Comparison of ENCODE assay signal across 7 mouse cellular contexts in genomic region chr13:21200043-21200999, GRCm38 (mm10). TPM values are rescaled to one million over a fixed set of nuclear protein-coding genes. Genes with fewer than 3 reads are reported as not detected.
DNase-seq lines count a peak whose midpoint lies in the region; ATAC-seq and TF ChIP-seq lines count a peak whose summit lies in the region.

No protein-coding gene starts in this region.

- H3K4me2 ChIP-seq in embryonic facial prominence, embryonic 11.5 days (ENCODE audit: low read depth, low read length) = peak overlapping the region; percentile 32
- H3K4me2 ChIP-seq in limb, embryonic 12.5 days = peak overlapping the region; percentile 54
- H3K4me2 ChIP-seq in midbrain, embryonic 15.5 days = peak overlapping the region; percentile 53

- peak; percentile 86 for TF ChIP-seq CTCF in kidney, adult 2 months (conservative IDR thresholded peaks at IDR 0.05; ENCODE audit: insufficient read depth, insufficient read length, low read depth, low read length)
- peak; percentile 77 for TF ChIP-seq CTCF in spleen, adult 2 months (IDR thresholded peaks at IDR 0.05; ENCODE audit: extremely low read depth, insufficient read depth, insufficient read length, insufficient replicate concordance)

- 5% methylated on average over 48 of the region's 48 CpGs for WGBS in embryonic facial prominence, embryonic 11.5 days
- WGBS in kidney, adult 2 months = 5% methylated on average over 48 of the region's 48 CpGs
- WGBS in limb, embryonic 12.5 days = 5% methylated on average over 48 of the region's 48 CpGs
- WGBS in midbrain, embryonic 15.5 days = 4% methylated on average over 48 of the region's 48 CpGs
- WGBS in spleen, adult 2 months = 5% methylated on average over 48 of the region's 48 CpGs

- 0 out of 2 replicates have a peak overlapping the region, but pooled peaks have one; percentile 28 for H3K27ac ChIP-seq in embryonic facial prominence, embryonic 11.5 days (replicated peaks; ENCODE audit: low read depth, low read length)
- H3K27ac ChIP-seq in kidney, adult 2 months (ENCODE audit: insufficient read depth, low read depth, low read length) = peak overlapping the region; percentile 21; the same call in 1 of the 2 replicates
- H3K27ac ChIP-seq in limb, embryonic 12.5 days = peak overlapping the region; percentile 78
- peak overlapping the region; percentile 85 for H3K27ac ChIP-seq in midbrain, embryonic 15.5 days
- H3K27ac ChIP-seq in spleen, adult 2 months (ENCODE audit: insufficient read depth, low read length) = peak overlapping the region; percentile 70

- TF ChIP-seq POLR2A in kidney, adult 2 months (IDR thresholded peaks at IDR 0.05; ENCODE audit: low read depth, low read length) = no peak
- no peak for TF ChIP-seq POLR2A in spleen, adult 2 months (IDR thresholded peaks at IDR 0.05; ENCODE audit: low read depth, low read length)

- peak; percentile 93 for DNase-seq in adrenal gland, postnatal 14 days
- peak; percentile 96 for DNase-seq in embryonic facial prominence, embryonic 11.5 days (ENCODE audit: low spot score)
- DNase-seq in heart, adult 18-20 months = peak; percentile 95 to 98
- peak; percentile 96 for DNase-seq in kidney, adult 2 months
- DNase-seq in spleen, adult 2 months (ENCODE audit: low read depth in 1 of 2, low spot score in 2 of 2) = peak; percentile 80 to 85

- H3K36me3 ChIP-seq in embryonic facial prominence, embryonic 11.5 days (replicated peaks; ENCODE audit: control insufficient read depth, insufficient read depth, low read depth, low read length) = no peaks in the 10 kb centered on the region
- H3K36me3 ChIP-seq in kidney, adult 2 months (ENCODE audit: control insufficient read depth, insufficient read depth, low read length) = no peaks in the 10 kb centered on the region
- peaks cover 5% of the 10 kb centered on the region; the same call in 1 of the 2 replicates for H3K36me3 ChIP-seq in limb, embryonic 12.5 days
- no peaks in the 10 kb centered on the region for H3K36me3 ChIP-seq in midbrain, embryonic 15.5 days (replicated peaks)
- H3K36me3 ChIP-seq in spleen, adult 2 months (ENCODE audit: control insufficient read depth, insufficient read depth, low read length) = no peaks in the 10 kb centered on the region

- ATAC-seq in embryonic facial prominence, embryonic 11.5 days (replicated peaks; ENCODE audit: insufficient number of reproducible peaks, low FRiP score, low TSS enrichment, low read depth) = peak; percentile 91
- peak; percentile 91 for ATAC-seq in limb, embryonic 12.5 days (ENCODE audit: insufficient number of reproducible peaks, insufficient read depth, low FRiP score, low TSS enrichment, low read depth)
- peak; percentile 99 for ATAC-seq in midbrain, embryonic 15.5 days (replicated peaks)

- H3K4me1 ChIP-seq in embryonic facial prominence, embryonic 11.5 days (ENCODE audit: control insufficient read depth, insufficient read depth, low read length) = no peaks in the 10 kb centered on the region
- H3K4me1 ChIP-seq in kidney, adult 2 months (ENCODE audit: control insufficient read depth, insufficient read depth, low read length) = no peaks in the 10 kb centered on the region
- peaks cover 3% of the 10 kb centered on the region; the same call in 1 of the 2 replicates for H3K4me1 ChIP-seq in limb, embryonic 12.5 days (replicated peaks)
- H3K4me1 ChIP-seq in midbrain, embryonic 15.5 days = peaks cover 5% of the 10 kb centered on the region; the same call in 1 of the 2 replicates
- H3K4me1 ChIP-seq in spleen, adult 2 months (ENCODE audit: control insufficient read depth, insufficient read depth, insufficient read length) = no peaks in the 10 kb centered on the region

- H3K9ac ChIP-seq in embryonic facial prominence, embryonic 11.5 days (replicated peaks; ENCODE audit: low read length) = peak overlapping the region; percentile 63
- H3K9ac ChIP-seq in limb, embryonic 12.5 days (replicated peaks) = peak overlapping the region; percentile 58
- peak overlapping the region; percentile 65 for H3K9ac ChIP-seq in midbrain, embryonic 15.5 days

- no peaks in the 10 kb centered on the region for H3K9me3 ChIP-seq in embryonic facial prominence, embryonic 11.5 days (replicated peaks; ENCODE audit: control insufficient read depth, low read length)
- H3K9me3 ChIP-seq in limb, embryonic 12.5 days = peaks cover 7% of the 10 kb centered on the region; the same call in 1 of the 2 replicates
- no peaks in the 10 kb centered on the region for H3K9me3 ChIP-seq in midbrain, embryonic 15.5 days

- no peaks in the 10 kb centered on the region for H3K27me3 ChIP-seq in embryonic facial prominence, embryonic 11.5 days (ENCODE audit: control insufficient read depth, insufficient read depth, low read length)
- no peaks in the 10 kb centered on the region for H3K27me3 ChIP-seq in kidney, adult 2 months (replicated peaks; ENCODE audit: control insufficient read depth, insufficient read depth, low read length)
- no peaks in the 10 kb centered on the region for H3K27me3 ChIP-seq in limb, embryonic 12.5 days
- no peaks in the 10 kb centered on the region for H3K27me3 ChIP-seq in midbrain, embryonic 15.5 days (replicated peaks)
- H3K27me3 ChIP-seq in spleen, adult 2 months (ENCODE audit: control insufficient read depth, insufficient read depth, low read length) = no peaks in the 10 kb centered on the region

- H3K4me3 ChIP-seq in embryonic facial prominence, embryonic 11.5 days (ENCODE audit: low read depth, low read length) = peak overlapping the region; percentile 67
- H3K4me3 ChIP-seq in kidney, adult 2 months (ENCODE audit: insufficient read depth, low read depth, low read length) = peak overlapping the region; percentile 87
- peak overlapping the region; percentile 61 for H3K4me3 ChIP-seq in limb, embryonic 12.5 days (replicated peaks)
- peak overlapping the region; percentile 92 for H3K4me3 ChIP-seq in midbrain, embryonic 15.5 days
- H3K4me3 ChIP-seq in spleen, adult 2 months (ENCODE audit: extremely low read depth, insufficient read depth, insufficient read length) = peak overlapping the region; percentile 91

RNA-seq across cellular contexts. Expression of gene Trim27, which starts 21.1 kb away (rescaled TPM):
- 51.5 and 56.3 TPM in 2 replicates for total RNA-seq in adrenal gland, postnatal 14 days (2021)
- 148 and 160 TPM in 2 replicates for polyA plus RNA-seq in embryonic facial prominence, embryonic 11.5 days (2014; fragmentation: Nextera tagmentation; extraction: Ambion mirVana)
- total RNA-seq in heart, adult 18-20 months (2021) = 10 to 100 TPM; 20.5 to 21.4 TPM
- 29.9 and 30.2 TPM in 2 replicates for polyA plus RNA-seq in kidney, adult 2 months (2012; rRNA removed)
- 180 TPM in 2 replicates for polyA plus RNA-seq in limb, embryonic 12.5 days (2016; fragmentation: Nextera tagmentation; extraction: Ambion mirVana)
- 81.0 and 89.9 TPM in 2 replicates for polyA plus RNA-seq in midbrain, embryonic 15.5 days (2015; fragmentation: Nextera tagmentation; extraction: Ambion mirVana)
- 63.9 and 82.1 TPM in 2 replicates for polyA plus RNA-seq in spleen, adult 2 months (2012; rRNA removed)

RNA-seq across cellular contexts. Expression of gene Olfr1368, which starts 54.7 kb away (rescaled TPM):
- not detected in 2 replicates for total RNA-seq in adrenal gland, postnatal 14 days (2021)
- not detected in 2 replicates for polyA plus RNA-seq in embryonic facial prominence, embryonic 11.5 days (2014; fragmentation: Nextera tagmentation; extraction: Ambion mirVana)
- total RNA-seq in heart, adult 18-20 months (2021) = not detected
- polyA plus RNA-seq in kidney, adult 2 months (2012; rRNA removed) = not detected in 2 replicates
- not detected in 2 replicates for polyA plus RNA-seq in limb, embryonic 12.5 days (2016; fragmentation: Nextera tagmentation; extraction: Ambion mirVana)
- polyA plus RNA-seq in midbrain, embryonic 15.5 days (2015; fragmentation: Nextera tagmentation; extraction: Ambion mirVana) = not detected in 2 replicates
- not detected in 2 replicates for polyA plus RNA-seq in spleen, adult 2 months (2012; rRNA removed)

Comparison
In these comparisons a context has a peak if more than half of its experiments do, and no peak if none do; other contexts are left out.
1. Peak in every context shown above with its lines: DNase-seq, ATAC-seq, H3K4me3 ChIP-seq and H3K27ac ChIP-seq.
2. H3K27ac ChIP-seq: peak in every context shown above with its lines; median percentile 85 in midbrain, embryonic 15.5 days; 78 in limb, embryonic 12.5 days; 70 in spleen, adult 2 months; 28 in embryonic facial prominence, embryonic 11.5 days; 21 in kidney, adult 2 months.